Mouse (Mus musculus) common myeloid progenitor, adult 5-6 weeks (primary cell): ENCODE results near the gene Gucd1. TPM values are rescaled to one million over a fixed set of nuclear protein-coding genes. Genes with fewer than 3 reads are reported as not detected.
A peak's percentile ranks its signal among the peaks of the same experiment; 100 is the strongest.

Source experiments
- ATAC-seq: replicated peaks from 2 replicates; pipeline ENCODE4 v1.8.0; 2016; ENCODE audit warnings: low read depth, mild to moderate bottlenecking, moderate TSS enrichment, inconsistent platforms; ENCODE audit not compliant: poor library complexity, severe bottlenecking
- total RNA-seq: library from RNA; stranded (forward); fragments of 200-1000, 187-1606 nt; gene quantifications from 2 replicates; pipeline ENCODE4 v1.2.3, GENCODE M21; 2017

Gucd1 gene
- total RNA-seq, 1 experiment from 2014 or later = 11.5 TPM

- no peak for ATAC-seq
Measured at GRCm38 (mm10) chr10:75304049-75304405, 213.7 kb downstream of the Gucd1 start.

- no peak for ATAC-seq
Measured at GRCm38 (mm10) chr10:75303324-75304048, 214.3 kb downstream of the Gucd1 start.

GRCm38 (mm10) chr10:75302536-75302935 is 215.2 kb downstream of the Gucd1 start:
- ATAC-seq = no peak

- peak; percentile 82 for ATAC-seq
Measured at GRCm38 (mm10) chr10:75301937-75302336, 215.8 kb downstream of the Gucd1 start.

- ATAC-seq = no peak
Measured at GRCm38 (mm10) chr10:75301195-75301806, 216.5 kb downstream of the Gucd1 start.

Other genes with a start within 250 kb of the Gucd1 start
- 4.4 and 6.2 TPM in 2 replicates for gene Adora2a, start 201.1 kb downstream of the Gucd1 start, total RNA-seq
- gene Upb1, start 116.9 kb downstream of the Gucd1 start, total RNA-seq = 0.27 TPM in 1 of 2 replicates, not detected in the other
- gene Snrpd3, start 421 bp downstream of the Gucd1 start, total RNA-seq = 82.7 and 123 TPM in 2 replicates
- gene Lrrc75b, start 42.4 kb upstream of the Gucd1 start, total RNA-seq = not detected in 2 replicates
- gene Ggt1, start 43.6 kb upstream of the Gucd1 start, total RNA-seq = 0.23 TPM in 1 of 2 replicates, not detected in the other
- gene Ggt5, start 71.4 kb upstream of the Gucd1 start, total RNA-seq = 4.6 and 7.8 TPM in 2 replicates
- 0.59 TPM in 1 of 2 replicates, not detected in the other for gene Susd2, start 126.0 kb upstream of the Gucd1 start, total RNA-seq
- 23.0 and 38.6 TPM in 2 replicates for gene Cabin1, start 246.4 kb upstream of the Gucd1 start, total RNA-seq